Mouse (Mus musculus) hindbrain, embryonic 15.5 days (tissue): ENCODE data around the gene Hey2. TPM values are rescaled to one million over a fixed set of nuclear protein-coding genes. Genes with fewer than 3 reads are reported as not detected.

ENCODE experiments used
- ATAC-seq: fragments of 200-750 bp; cut with Nextera tagmentation; 2 replicates; pipeline ENCODE4 v1.8.0; 2017; ENCODE audit warnings: low read depth, moderate number of reproducible peaks, moderate TSS enrichment; ENCODE audit not compliant: low FRiP score
- H3K27ac ChIP-seq: fragments of 300-500 bp; sonication (generic); replicated peaks from 2 replicates; pipeline ENCODE4 v1.5.1; 2015; ENCODE audit warnings: mild to moderate bottlenecking, inconsistent platforms
- H3K27me3 ChIP-seq: fragments of 300-500 bp; sonication (generic); 2 replicates; pipeline ENCODE4 v1.6.1; 2015; ENCODE audit warnings: control low read depth, inconsistent platforms
- H3K36me3 ChIP-seq: fragments of 300-500 bp; sonication (generic); 2 replicates; pipeline ENCODE4 v1.6.1; 2015; ENCODE audit warnings: control low read depth, inconsistent platforms
- H3K4me1 ChIP-seq: fragments of 300-500 bp; sonication (generic); replicated peaks from 2 replicates; pipeline ENCODE4 v1.6.1; 2015; ENCODE audit warnings: control low read depth, inconsistent platforms
- H3K4me2 ChIP-seq: fragments of 300-500 bp; sonication (generic); 2 replicates; pipeline ENCODE4 v1.6.1; 2015; ENCODE audit warnings: moderate library complexity, mild to moderate bottlenecking, inconsistent platforms
- H3K4me3 ChIP-seq: fragments of 300-500 bp; sonication (generic); 2 replicates; pipeline ENCODE4 v1.5.1; 2015; ENCODE audit warnings: mild to moderate bottlenecking, inconsistent platforms
- H3K9ac ChIP-seq: fragments of 300-500 bp; sonication (generic); 2 replicates; pipeline ENCODE4 v1.6.1; 2015; ENCODE audit warnings: inconsistent platforms
- H3K9me3 ChIP-seq: fragments of 300-500 bp; sonication (generic); 2 replicates; pipeline ENCODE4 v1.6.1; 2016; ENCODE audit warnings: control low read depth, inconsistent platforms
- WGBS: fragments of 180-500 bp; shearing (Covaris S2); methylation state at CpG from one replicate; pipeline ENCODE4 v1.1.7; 2015; 5-methylcytosine and 5-hydroxymethylcytosine counted together
- polyA plus RNA-seq: library from polyadenylated mRNA; unstranded; fragments of >200 nt; fragmentation: Nextera tagmentation; extraction: Ambion mirVana; gene quantifications from 2 replicates; pipeline ENCODE4 v1.2.1, GENCODE M21; 2015

Hey2 gene
- polyA plus RNA-seq, 1 experiment from 2014 or later: 5.6 TPM

- no peaks in the 10 kb centered on the region for H3K36me3 ChIP-seq
Measured at GRCm38 (mm10) chr10:30787684-30788339, 54.8 kb downstream of the Hey2 start.

GRCm38 (mm10) chr10:30786103-30786754 lies 56.4 kb downstream of the Hey2 start:
- Histone ChIP-seq H3K4me1 (no peaks in the 10 kb centered on the region), H3K4me3 (no peak overlapping the region), H3K27me3 (no peaks in the 10 kb centered on the region), H3K27ac (no peak overlapping the region), H3K36me3 (no peaks in the 10 kb centered on the region), H3K9me3 (no peaks in the 10 kb centered on the region), H3K4me2 (no peak overlapping the region), H3K9ac (no peak overlapping the region)
- no peak for ATAC-seq
- 91% methylated on average over 5 of the region's 5 CpGs for WGBS

More at GRCm38 (mm10) chr10:30787684-30788339, 54.8 kb downstream of the Hey2 start:
- Histone ChIP-seq H3K4me3 (no peak overlapping the region), H3K27ac (no peak overlapping the region), H3K9me3 (no peaks in the 10 kb centered on the region), H3K4me2 (no peak overlapping the region), H3K9ac (no peak overlapping the region), H3K27me3 (no peaks in the 10 kb centered on the region), H3K4me1 (no peaks in the 10 kb centered on the region)
- 94% methylated on average over 3 of the region's 3 CpGs for WGBS
- no peak for ATAC-seq

Other genes starting within 250 kb of the Hey2 start
- 20.0 and 21.0 TPM in 2 replicates for gene Trmt11, start 242.1 kb downstream of the Hey2 start, polyA plus RNA-seq
- 17.7 and 20.8 TPM in 2 replicates for gene Hint3, start 213.2 kb downstream of the Hey2 start, polyA plus RNA-seq
- 18.9 and 20.5 TPM in 2 replicates for gene Ncoa7, start 39.5 kb downstream of the Hey2 start, polyA plus RNA-seq